Mouse (Mus musculus): ENCODE measurements around the gene Ugt1a6b.
A peak's percentile ranks its signal among the peaks of the same experiment; 100 is the strongest.

Gene Ugt1a6b

DNA sequence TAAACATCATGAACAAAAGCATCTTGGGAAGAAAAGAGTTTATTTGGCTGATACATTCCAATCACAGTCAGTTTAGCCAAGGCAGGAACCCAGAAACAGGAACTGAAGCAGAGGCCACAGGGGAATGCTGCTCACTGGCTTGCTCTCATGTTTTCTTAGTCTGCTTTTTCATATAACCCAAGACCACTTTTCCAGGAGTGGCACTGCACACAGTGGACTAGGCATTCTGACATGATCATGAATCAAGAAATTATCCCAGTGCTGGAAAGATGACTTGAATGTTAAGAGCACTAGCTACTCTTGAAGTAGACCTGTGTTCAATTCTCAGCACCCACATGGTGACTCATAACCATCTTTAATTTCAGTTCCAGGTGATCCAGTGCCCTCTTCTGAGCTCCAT is 122.7 kb downstream of the Ugt1a6b start:
- no peak for DNase-seq

DNA sequence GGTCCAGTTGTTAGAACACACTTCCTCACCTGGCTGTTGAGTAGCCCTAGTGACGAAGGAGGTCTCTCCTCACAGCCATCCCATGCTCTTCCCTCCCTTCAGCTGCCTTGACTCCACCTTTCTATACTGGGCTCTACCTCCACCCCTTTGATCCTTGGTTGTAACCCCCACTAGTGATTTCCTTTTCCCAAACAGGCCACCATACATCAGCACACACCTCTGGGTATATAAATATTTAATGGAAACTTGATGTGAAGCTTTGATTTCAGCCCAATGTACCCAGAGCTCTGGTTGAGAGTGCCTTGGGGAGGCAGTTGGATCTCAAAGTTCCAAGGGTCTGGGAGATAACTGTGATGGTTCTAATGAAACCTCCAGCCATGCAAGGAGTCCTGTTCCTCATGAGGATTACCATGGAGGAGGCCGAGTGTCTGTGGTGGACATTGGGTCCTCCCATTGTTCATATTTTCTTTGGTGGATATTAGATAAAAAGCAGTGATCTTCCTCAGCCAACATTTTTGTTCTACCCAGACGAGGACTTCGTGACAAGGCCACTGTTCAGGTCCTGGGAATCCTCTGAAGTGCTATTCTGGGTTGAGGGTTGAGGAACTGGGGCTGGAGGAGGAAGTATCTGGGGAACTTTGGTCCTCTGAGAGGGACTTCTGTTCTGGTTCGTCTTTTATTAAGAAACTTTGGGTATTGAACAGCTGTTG is 123.8 kb downstream of the Ugt1a6b start, which contains the start of gene Mroh2a:
Mroh2a (plus strand) TSS at position 317 of the 710 bp plus-strand sequence.
- peak in 1 of 2 experiments; percentile 26 for DNase-seq

DNA sequence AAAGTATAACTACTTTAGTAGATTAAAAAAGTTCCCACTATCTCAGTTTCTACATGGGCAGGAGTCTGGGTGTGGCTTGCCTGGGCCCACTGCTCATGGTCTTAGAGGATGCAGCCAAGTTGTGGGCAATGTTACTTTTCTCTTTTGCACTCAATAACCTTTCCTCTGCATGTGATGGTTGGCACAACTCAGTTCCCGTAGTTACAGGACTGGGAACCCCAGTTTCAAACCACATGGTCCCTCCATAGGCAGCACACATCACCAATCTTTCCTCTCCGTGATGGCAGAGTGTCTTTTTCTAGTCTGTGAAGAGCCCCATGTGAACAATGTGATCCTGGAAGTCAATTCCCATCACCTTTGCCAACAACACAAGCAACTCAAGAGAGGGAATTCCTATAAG is 124.4 kb downstream of the Ugt1a6b start:
- DNase-seq = peak in 1 of 2 experiments; percentile 6

DNA sequence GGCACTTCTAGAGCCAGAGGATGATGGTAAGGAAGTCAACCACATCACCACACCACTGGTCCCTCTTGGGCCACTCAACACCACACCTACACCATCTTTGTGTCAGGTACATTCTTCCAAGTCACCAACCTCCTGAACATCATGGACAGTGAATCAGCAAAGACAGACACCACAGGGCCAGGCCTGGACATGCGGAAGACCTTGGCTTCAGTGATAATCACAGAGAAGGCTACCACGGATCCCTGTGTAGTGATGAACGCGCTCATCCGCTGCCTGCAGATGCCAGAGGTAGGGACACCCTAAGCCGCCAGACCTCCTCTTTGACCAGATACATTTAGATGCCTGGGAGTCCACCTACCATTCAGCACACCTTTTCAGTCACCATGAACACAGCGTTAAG is 125.1 kb downstream of the Ugt1a6b start:
- peak; percentile 10 to 16 for DNase-seq

DNA sequence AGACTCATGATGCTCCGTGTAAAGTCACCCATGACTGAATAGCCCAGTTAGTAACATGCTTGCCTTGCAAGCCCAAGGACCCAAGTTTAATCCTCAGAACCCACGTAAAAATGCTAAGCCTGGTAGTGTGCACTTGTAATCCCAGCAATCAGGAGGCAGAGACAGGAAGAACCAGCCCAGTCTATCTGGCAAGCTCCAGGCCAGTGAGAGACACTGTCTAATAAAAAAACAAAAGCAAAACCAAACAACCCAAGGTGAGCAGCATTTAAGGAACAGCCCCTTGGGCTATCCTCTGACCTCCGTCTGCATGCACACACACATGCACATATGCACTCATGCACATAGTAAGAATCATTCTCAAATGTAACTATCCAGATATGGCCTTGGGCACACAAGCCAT is 126.5 kb downstream of the Ugt1a6b start:
- peak in 1 of 2 experiments; percentile 6 for DNase-seq

DNA sequence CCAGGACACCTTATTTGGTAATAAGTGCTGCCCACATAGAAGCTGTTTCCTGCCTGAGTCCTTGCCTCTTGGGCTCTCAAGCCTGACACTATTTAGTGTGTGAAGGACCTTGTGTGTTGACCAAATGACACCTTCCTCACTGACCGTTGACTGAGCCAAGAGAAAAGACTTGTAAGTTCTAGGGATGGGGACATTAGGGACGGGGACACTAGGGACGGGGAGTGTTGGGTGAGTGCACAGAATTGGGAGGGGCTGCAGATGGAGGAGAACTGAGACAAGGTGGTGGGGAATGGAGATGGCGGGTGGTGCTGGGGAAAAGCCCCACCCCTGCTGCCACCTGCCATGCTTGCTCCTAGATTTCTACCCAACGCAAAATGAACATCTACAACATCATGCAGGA is 126.9 kb downstream of the Ugt1a6b start:
- DNase-seq = peak; percentile 4 to 12

DNA sequence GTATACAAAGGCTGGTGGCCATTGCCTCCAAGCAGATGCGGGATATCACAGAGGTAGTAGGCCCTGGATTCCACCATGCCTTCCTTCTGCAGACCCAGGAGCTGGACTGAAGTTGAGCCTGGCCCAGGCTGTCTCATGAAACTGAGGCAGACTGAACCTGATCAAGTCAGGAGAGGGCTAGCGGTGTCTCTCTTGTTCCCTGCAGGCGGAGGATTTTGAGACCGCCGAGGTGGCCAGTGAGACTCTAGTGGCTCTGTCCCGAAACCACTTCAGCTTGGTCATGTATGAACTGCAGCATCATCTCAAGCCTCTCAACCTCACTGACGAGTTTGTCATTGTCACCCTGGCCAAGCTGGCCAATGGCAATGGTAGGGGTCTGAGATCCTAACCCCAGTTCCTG is 127.4 kb downstream of the Ugt1a6b start:
- DNase-seq = peak; percentile 6 to 14

DNA sequence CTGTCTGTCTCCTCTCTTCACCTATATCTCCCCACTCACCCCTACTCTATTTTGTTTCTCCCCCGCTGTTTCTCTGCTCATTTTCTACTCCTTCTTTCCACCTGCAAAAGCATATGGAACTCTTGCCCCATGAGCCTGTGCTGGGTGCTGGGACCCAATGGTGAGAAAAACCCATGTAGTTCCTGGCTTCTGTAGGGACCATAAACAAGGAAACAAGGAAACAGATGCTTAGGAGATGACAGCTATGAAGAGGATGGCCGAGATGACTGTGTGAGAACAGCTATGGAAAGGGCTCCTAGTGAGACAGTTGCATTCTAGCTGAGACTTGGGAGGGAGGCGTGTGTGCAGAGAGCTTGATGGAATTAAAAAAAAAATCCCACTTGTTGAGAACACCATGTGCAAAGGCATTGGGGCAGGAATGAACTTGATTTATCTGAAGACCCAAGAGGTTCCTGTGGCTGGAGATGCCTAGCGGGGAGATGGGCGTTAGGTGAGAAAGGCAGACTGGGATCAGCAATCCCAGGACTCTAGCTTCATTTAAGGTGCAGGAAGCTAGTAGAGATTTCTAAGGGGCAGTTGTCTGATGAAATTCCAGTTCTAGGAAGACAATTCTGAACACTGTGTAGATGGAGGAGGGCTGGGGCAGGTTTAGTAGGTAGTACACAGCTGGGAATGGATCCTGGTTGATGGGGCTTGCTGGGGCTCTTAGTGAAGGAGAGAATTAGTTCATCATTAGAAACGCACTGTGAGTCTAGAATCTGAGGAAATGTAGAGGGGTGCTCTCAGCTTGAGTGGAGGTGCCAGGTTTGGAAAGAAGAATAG is 128.1 kb downstream of the Ugt1a6b start:
- peak; percentile 5 to 7 for DNase-seq

DNA sequence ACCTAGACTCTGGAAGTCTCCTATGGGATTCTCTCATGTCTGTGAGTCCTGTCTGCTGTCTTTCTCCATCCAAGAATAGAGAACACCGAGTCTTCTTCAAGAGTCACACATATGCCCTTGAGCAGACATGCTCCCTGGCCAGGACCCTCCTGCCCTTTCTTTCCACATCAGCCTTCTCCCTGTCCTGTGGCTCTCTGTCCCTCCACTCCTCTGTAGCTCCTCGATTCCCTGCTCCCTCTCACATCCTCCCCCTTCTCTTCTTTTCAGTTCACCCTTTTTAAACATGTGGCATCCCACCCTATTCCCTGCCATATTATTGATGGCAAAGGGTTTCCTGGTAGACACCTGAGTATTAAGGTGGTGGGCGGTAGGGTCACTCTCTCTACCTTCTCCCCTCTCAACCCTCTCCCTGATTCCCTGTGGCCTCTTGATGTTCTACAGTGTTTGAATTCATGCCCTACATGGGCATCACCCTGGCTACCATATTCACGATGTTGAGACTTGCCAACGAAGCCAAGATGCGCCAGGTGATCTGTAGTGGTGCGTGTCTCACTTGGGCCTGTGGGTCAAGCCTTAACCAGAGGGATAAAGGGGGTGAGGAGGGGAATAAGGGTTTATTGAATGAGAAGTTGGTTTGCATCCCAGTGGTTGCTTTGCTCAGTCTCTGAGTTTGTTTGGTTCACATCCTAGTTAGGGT is 128.9 kb downstream of the Ugt1a6b start:
- DNase-seq = peak; percentile 8 to 9

DNA sequence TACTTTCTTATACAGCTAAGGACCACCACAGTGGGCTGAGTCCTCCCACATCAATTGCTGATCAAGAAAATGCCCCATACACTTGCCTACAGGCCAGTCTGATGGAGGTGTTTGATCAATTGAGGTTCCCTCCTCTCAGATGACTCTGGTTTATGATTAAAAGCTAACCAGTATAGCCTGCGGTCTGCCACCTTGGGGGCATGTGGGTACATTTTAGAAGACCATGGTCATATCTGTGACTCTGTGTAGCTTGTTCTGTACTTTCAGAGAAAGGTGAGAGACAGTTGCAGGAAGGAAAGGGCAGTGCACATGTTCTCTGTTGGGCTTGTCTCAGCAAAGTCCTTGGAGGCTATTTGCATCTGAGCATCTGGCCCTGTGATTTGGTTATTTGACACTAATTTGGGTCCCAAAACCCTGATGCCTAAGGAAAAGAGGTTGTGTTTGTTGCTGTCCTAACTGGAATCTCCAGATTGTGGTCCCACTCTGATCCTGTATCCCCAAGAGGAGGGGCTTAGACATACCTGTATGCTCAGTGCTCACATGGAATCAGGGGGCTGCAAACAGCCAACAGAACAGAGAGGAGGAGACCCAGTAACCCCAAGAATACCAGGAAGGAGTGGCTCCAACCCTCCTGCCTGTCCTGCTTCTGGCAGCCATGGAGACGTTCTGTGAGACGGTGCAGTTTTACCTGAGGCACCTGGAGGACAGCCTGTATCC is 129.8 kb downstream of the Ugt1a6b start:
- peak in 1 of 2 experiments; percentile 4 for DNase-seq

DNA sequence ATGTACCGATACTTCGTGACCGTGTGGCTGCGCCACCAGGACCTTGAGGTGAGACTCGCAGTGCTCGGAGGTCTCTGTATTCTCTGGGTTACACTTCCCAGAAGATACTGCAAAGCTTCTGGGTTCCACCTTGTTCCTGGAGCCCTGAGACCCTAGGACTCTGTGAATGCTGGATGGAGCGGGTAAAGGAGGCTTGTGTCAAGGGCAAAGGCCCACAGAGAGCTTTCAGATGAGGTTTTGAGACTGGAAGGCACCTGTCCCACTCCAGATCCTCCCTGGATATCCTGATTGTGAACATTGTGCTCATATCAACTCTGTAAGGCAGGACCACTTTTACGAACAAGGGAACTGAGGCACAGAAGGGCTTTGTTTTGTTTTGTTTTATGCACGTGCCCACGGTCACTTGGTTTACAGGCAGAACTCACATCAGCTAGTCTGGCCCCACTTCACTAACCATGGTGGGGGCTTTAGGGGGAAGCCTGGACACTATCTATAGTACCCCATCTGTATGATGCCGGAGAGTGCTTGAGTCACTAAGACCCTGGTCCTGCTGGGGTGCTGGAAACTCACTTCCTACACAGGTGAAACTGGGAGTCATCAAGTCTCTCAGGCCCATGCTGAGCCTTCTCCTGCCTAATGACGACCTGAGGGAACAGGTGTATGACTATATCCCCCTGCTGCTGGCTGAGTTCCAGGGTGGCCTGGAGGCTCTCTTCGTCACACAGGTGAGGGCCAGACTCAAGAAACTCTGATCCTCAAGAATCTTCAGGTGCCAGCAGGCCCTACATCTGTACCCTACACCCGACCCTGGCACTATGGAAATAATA is 130.6 kb downstream of the Ugt1a6b start:
- DNase-seq = peak in 1 of 2 experiments; percentile 17

DNA sequence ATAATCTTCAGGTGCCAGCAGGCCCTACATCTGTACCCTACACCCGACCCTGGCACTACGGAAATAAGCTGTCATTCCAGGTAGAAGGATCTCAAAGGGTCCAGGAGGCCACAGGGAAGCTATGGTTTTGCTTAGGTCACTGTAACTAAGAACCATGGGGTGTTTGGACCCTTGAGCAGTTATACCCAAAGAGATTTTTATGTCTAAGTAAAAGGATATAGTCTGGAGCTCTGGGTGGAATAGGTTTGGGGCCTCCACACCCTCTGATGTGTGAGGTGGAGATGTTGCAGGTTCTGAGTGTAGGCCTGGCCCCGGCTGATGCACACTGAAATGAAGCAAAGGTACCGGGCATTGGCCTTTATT is 131.2 kb downstream of the Ugt1a6b start:
- no peak for DNase-seq

DNA sequence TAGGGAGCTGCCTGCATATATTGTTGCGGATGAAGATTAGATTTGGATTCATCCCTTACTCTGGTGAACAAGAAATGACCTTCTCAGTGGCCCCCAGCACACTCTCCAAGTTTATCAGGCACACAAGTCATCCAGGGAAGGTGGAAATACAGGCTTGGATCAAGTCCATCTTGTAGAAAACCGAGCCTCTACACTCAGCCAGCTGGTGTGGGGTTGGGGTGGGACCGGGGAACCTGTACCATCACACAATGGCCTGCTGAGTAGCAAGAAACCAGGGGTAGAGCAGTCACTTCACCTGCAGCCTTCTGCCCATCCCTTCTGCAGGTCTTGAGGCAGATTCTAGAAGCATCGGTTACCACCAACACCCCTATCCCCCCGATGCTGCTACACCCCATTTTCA is 131.6 kb downstream of the Ugt1a6b start:
- no peak for DNase-seq

DNA sequence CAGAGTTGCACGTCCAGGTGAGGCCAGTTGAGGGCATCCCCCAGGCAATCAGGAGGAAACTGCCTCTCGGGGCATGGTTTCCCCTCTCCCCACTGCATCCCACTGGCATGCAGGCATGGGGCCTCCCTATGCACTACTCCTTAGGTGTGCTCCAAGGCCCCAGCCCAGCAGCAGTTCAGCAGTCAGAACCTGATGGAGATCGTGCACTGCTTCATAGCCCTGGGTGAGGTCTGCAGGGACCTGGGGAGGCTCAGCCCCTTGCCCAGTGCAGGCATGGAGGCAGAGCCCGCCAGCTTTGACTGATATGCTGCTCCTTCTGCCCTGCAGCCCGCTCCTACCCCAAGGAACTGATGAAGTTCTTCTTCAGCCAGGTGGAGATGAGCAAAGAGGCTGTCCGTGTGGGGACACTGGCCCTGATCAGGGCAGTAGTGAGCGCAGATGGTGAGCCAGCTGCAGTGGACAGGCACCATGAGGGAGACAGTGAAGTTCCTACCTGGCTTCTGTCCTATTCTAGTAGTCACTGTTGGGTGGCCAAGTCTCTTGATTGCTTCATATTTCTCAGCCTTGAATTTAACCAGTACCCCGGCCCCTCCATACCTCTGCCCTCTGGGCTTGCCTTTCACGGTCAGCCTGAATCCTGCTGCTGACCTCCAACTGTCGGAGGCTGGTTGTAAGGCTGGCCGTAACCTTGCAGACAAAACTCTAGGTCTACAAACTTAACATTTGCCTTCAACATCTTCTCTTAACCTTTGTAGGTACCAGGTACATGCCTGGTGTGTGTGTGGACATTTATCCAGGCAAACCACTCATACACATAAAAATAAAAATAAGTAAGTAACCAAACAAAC is 132.2 kb downstream of the Ugt1a6b start:
- DNase-seq = peak in 1 of 2 experiments; percentile 24

DNA sequence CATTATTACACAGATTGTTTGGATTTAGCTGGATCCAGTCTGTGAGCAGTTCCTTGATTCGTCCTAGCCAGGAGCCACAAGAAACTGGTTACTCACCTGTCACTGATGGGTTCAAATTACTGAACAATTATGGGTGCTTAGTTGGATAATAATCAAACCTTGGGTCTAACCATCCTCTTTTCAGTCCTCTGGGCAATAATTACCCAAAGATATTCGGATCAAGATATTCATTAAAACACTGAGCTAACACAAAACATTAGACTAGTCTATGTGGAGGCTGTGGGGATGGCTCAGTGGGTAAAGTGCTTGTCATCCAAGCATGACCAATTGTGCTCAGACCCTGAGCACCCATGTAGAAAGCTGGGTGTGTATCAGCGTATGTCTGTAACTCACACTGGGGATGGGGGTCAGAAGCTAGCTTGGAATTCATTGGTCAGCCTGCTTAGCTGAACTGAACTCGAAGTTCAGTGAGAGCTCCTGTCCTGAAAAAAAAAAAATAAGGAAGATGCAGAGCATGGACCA is 132.9 kb downstream of the Ugt1a6b start:
- peak in 1 of 2 experiments; percentile 2 for DNase-seq

DNA sequence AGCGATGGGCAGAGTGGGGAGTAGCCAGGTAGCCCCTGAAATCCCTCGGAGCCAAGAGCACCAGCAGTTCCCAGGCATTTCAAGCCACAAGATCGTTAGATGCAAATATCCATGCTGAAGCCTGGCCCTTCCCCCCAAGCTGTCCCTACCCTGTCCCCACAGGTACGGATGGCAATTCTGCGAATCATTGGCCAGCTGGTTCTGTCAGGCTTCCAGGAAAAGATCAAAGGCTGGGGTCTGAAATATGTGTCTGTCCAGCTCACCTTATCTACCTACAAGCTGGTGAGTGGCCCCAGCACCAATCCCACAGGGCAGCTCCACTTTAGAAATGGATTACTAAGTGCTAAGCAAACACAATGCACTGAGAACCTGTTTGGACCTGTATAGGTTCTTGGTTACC is 134.3 kb downstream of the Ugt1a6b start:
- DNase-seq = peak in 1 of 2 experiments; percentile 17

DNA sequence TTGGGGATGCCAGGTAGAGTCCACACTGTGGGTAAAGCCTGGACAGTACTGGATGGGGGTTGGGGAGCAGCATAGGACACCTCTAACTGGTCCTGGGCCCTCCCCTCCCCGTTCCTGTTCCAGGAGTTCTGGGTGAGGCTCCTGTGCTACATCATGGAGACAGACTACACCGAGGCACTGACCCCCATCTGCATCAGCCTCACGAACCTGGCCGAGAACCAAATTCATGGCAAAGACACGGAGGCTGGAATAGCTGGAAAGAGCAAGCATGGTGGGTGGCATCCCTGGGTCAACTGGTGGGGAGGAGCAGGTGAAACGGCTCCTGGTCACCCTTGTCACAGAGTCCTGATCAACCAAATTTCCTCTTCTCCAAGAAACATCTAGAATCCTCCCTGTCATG is 135.7 kb downstream of the Ugt1a6b start:
- peak in 1 of 2 experiments; percentile 32 for DNase-seq

DNA sequence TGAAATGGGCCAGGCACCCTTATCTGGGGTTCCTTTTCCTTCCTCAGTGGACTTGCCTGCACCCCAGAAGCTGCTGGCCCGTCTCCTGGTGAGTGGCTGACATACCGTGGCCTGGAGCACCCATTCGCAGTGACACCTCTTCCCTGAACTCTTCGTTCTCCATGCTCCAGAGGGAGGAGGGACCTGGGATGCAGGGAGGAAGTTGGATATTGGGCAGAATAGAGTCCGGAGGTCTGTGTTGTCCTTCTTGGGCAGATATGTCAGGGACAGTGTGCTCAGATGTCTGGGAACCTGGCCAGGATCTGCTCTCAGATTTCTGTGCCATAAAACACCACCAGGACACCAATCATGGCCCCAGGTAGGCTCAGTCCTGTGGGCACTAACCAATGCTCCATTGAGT is 137.0 kb downstream of the Ugt1a6b start:
- DNase-seq = peak in 1 of 2 experiments; percentile 8

DNA sequence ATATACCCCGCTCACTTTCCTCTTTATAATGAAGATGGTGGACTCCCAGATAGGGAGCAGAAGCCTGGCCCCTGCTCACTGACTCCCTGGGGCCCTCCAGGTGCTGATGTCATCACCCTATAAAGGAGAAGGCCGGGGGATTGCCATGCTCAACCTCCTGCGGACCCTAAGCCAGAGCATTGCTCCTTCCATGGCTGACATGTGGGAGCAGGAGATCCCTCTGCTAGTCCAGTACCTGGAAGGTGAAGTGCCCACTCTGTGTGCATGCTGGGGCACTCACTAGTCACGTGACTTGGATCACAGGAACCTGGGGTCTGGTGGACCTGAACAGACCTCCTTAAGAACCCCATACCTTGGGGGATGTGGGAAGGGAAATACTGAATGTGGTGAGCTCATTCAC is 137.5 kb downstream of the Ugt1a6b start:
- DNase-seq = peak in 1 of 2 experiments; percentile 18

DNA sequence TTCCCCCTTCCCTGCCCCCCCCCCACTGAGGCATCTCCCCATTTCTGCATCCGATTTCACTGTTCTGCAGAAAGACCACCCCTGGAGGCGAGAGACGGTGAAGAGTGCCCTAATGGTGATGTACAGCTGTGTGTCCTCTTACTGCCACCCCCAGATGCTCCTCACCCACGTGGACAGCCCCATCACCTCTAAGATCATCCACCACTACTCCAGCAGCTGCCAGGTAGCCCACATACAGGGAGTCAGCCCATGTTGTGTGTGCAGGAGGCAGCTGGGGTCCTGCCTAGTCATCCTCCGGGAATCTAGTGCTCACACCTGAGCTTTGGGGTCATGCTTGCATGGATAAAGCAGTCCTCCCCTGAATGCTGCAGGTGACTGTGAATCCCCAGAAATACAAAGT is 140.8 kb downstream of the Ugt1a6b start:
- peak in 1 of 2 experiments; percentile 22 for DNase-seq

Measured in spleen, adult 18-20 months (tissue).